Mouse (Mus musculus): ENCODE results near the gene Gm6993. TPM values are rescaled to one million over a fixed set of nuclear protein-coding genes. Genes with fewer than 3 reads are reported as not detected.

The Gm6993 gene
- polyA plus RNA-seq, 1 experiment: not detected

GRCm38 (mm10) chr12:31273646-31274045, 33.1 kb downstream of the Gm6993 start:
- Histone ChIP-seq H3K36me3 (ENCODE audit: control insufficient read depth) (no peaks in the 10 kb centered on the region), H3K4me1 (ENCODE audit: control insufficient read depth) (no peaks in the 10 kb centered on the region), H3K27me3 (ENCODE audit: control insufficient read depth) (no peaks in the 10 kb centered on the region), H3K4me3 (replicated peaks) (no peak overlapping the region), H3K9me3 (ENCODE audit: control insufficient read depth, low read length) (no peaks in the 10 kb centered on the region)
- TF ChIP-seq TAL1 (IDR thresholded peaks at IDR 0.05; ENCODE audit: low read length): no peak

- H3K27me3 ChIP-seq (ENCODE audit: control insufficient read depth): no peaks in the 10 kb centered on the region
- TF ChIP-seq GATA1 (IDR thresholded peaks at IDR 0.05; ENCODE audit: low read length) (no peak), TAL1 (IDR thresholded peaks at IDR 0.05; ENCODE audit: low read length) (no peak)
- no peak overlapping the region for H3K4me3 ChIP-seq (replicated peaks)
- H3K36me3 ChIP-seq (ENCODE audit: control insufficient read depth): no peaks in the 10 kb centered on the region
- H3K4me1 ChIP-seq (ENCODE audit: control insufficient read depth): no peaks in the 10 kb centered on the region
- H3K9me3 ChIP-seq (ENCODE audit: control insufficient read depth, low read length): no peaks in the 10 kb centered on the region
Observed at GRCm38 (mm10) chr12:31275411-31275810, 34.8 kb downstream of the Gm6993 start.

GRCm38 (mm10) chr12:31278270-31278669, 37.7 kb downstream of the Gm6993 start:
- no peaks in the 10 kb centered on the region for H3K9me3 ChIP-seq (ENCODE audit: control insufficient read depth, low read length)
- no peaks in the 10 kb centered on the region for H3K36me3 ChIP-seq (ENCODE audit: control insufficient read depth)
- H3K4me1 ChIP-seq (ENCODE audit: control insufficient read depth): no peaks in the 10 kb centered on the region
- no peaks in the 10 kb centered on the region for H3K27me3 ChIP-seq (ENCODE audit: control insufficient read depth)
- H3K4me3 ChIP-seq (replicated peaks): no peak overlapping the region
- TF ChIP-seq GATA1 (IDR thresholded peaks at IDR 0.05; ENCODE audit: low read length) (no peak), TAL1 (IDR thresholded peaks at IDR 0.05; ENCODE audit: low read length) (no peak)

- TF ChIP-seq TAL1 (IDR thresholded peaks at IDR 0.05; ENCODE audit: low read length) (no peak), GATA1 (IDR thresholded peaks at IDR 0.05; ENCODE audit: low read length) (no peak)
- Histone ChIP-seq H3K9me3 (ENCODE audit: control insufficient read depth, low read length) (no peaks in the 10 kb centered on the region), H3K27me3 (ENCODE audit: control insufficient read depth) (no peaks in the 10 kb centered on the region), H3K36me3 (ENCODE audit: control insufficient read depth) (no peaks in the 10 kb centered on the region), H3K4me3 (replicated peaks) (no peak overlapping the region), H3K4me1 (ENCODE audit: control insufficient read depth) (no peaks in the 10 kb centered on the region)
Observed at GRCm38 (mm10) chr12:31280318-31280717, 39.7 kb downstream of the Gm6993 start.

- Histone ChIP-seq H3K4me1 (ENCODE audit: control insufficient read depth) (no peaks in the 10 kb centered on the region), H3K9me3 (ENCODE audit: control insufficient read depth, low read length) (no peaks in the 10 kb centered on the region), H3K36me3 (ENCODE audit: control insufficient read depth) (no peaks in the 10 kb centered on the region), H3K4me3 (replicated peaks) (no peak overlapping the region), H3K27me3 (ENCODE audit: control insufficient read depth) (no peaks in the 10 kb centered on the region)
- TF ChIP-seq GATA1 (IDR thresholded peaks at IDR 0.05; ENCODE audit: low read length): no peak
- TF ChIP-seq TAL1 (IDR thresholded peaks at IDR 0.05; ENCODE audit: low read length): no peak
Observed at GRCm38 (mm10) chr12:31281100-31281591, 40.6 kb downstream of the Gm6993 start.

GRCm38 (mm10) chr12:31282241-31282640, 41.7 kb downstream of the Gm6993 start:
- no peak overlapping the region for H3K4me3 ChIP-seq (replicated peaks)
- no peaks in the 10 kb centered on the region for H3K9me3 ChIP-seq (ENCODE audit: control insufficient read depth, low read length)
- TF ChIP-seq GATA1 (IDR thresholded peaks at IDR 0.05; ENCODE audit: low read length) (no peak), TAL1 (IDR thresholded peaks at IDR 0.05; ENCODE audit: low read length) (no peak)
- no peaks in the 10 kb centered on the region for H3K27me3 ChIP-seq (ENCODE audit: control insufficient read depth)
- H3K4me1 ChIP-seq (ENCODE audit: control insufficient read depth): no peaks in the 10 kb centered on the region
- H3K36me3 ChIP-seq (ENCODE audit: control insufficient read depth): no peaks in the 10 kb centered on the region

- H3K4me1 ChIP-seq (ENCODE audit: control insufficient read depth): no peaks in the 10 kb centered on the region
- TF ChIP-seq TAL1 (IDR thresholded peaks at IDR 0.05; ENCODE audit: low read length): no peak
- TF ChIP-seq GATA1 (IDR thresholded peaks at IDR 0.05; ENCODE audit: low read length): no peak
- H3K36me3 ChIP-seq (ENCODE audit: control insufficient read depth): no peaks in the 10 kb centered on the region
- no peaks in the 10 kb centered on the region for H3K9me3 ChIP-seq (ENCODE audit: control insufficient read depth, low read length)
- no peaks in the 10 kb centered on the region for H3K27me3 ChIP-seq (ENCODE audit: control insufficient read depth)
- no peak overlapping the region for H3K4me3 ChIP-seq (replicated peaks)
Observed at GRCm38 (mm10) chr12:31283131-31283530, 42.6 kb downstream of the Gm6993 start.

GRCm38 (mm10) chr12:31283617-31284136, 43.1 kb downstream of the Gm6993 start:
- Histone ChIP-seq H3K36me3 (ENCODE audit: control insufficient read depth) (no peaks in the 10 kb centered on the region), H3K9me3 (ENCODE audit: control insufficient read depth, low read length) (no peaks in the 10 kb centered on the region), H3K4me1 (ENCODE audit: control insufficient read depth) (no peaks in the 10 kb centered on the region), H3K27me3 (ENCODE audit: control insufficient read depth) (no peaks in the 10 kb centered on the region), H3K4me3 (replicated peaks) (no peak overlapping the region)
- TF ChIP-seq GATA1 (IDR thresholded peaks at IDR 0.05; ENCODE audit: low read length) (no peak), TAL1 (IDR thresholded peaks at IDR 0.05; ENCODE audit: low read length) (no peak)

GRCm38 (mm10) chr12:31289046-31289445, 48.5 kb downstream of the Gm6993 start:
- Histone ChIP-seq H3K4me1 (ENCODE audit: control insufficient read depth) (no peaks in the 10 kb centered on the region), H3K27me3 (ENCODE audit: control insufficient read depth) (no peaks in the 10 kb centered on the region), H3K4me3 (replicated peaks) (no peak overlapping the region), H3K36me3 (ENCODE audit: control insufficient read depth) (no peaks in the 10 kb centered on the region), H3K9me3 (ENCODE audit: control insufficient read depth, low read length) (no peaks in the 10 kb centered on the region)
- no peak for TF ChIP-seq GATA1 (IDR thresholded peaks at IDR 0.05; ENCODE audit: low read length)
- TF ChIP-seq TAL1 (IDR thresholded peaks at IDR 0.05; ENCODE audit: low read length): no peak

Other genes starting within 250 kb of the Gm6993 start
- gene Fam110c, start 166.9 kb upstream of the Gm6993 start, polyA plus RNA-seq (2012): 0.03 TPM in 1 of 2 replicates, not detected in the other
- 0.01 and 0.13 TPM in 2 replicates for gene Lamb1, start 24.5 kb downstream of the Gm6993 start, polyA plus RNA-seq (2012)
- gene Dld, start 110.7 kb downstream of the Gm6993 start, polyA plus RNA-seq (2012): 0.33 and 0.45 TPM in 2 replicates
- 0.01 TPM in 1 of 2 replicates, not detected in the other for gene Slc26a3, start 150.1 kb downstream of the Gm6993 start, polyA plus RNA-seq (2012)